Mouse (Mus musculus) cortical plate, adult 2 months (tissue): ENCODE data around the gene Trpc2.

Experiments used
- CTCF ChIP-seq: fragments of 200-500 bp; IDR thresholded peaks from 2 replicates; pipeline ENCODE4 v1.5.1; 2011; ENCODE audit warnings: mild to moderate bottlenecking, control low read depth, low read length; ENCODE audit not compliant: insufficient read depth; ENCODE audit errors: extremely low read depth
- POLR2A ChIP-seq: fragments of 200-500 bp; IDR thresholded peaks from 2 replicates; pipeline ENCODE4 v1.6.1; 2011; ENCODE audit warnings: mild to moderate bottlenecking, low read length, control low read depth; ENCODE audit not compliant: insufficient read depth; ENCODE audit errors: extremely low read depth

DNA sequence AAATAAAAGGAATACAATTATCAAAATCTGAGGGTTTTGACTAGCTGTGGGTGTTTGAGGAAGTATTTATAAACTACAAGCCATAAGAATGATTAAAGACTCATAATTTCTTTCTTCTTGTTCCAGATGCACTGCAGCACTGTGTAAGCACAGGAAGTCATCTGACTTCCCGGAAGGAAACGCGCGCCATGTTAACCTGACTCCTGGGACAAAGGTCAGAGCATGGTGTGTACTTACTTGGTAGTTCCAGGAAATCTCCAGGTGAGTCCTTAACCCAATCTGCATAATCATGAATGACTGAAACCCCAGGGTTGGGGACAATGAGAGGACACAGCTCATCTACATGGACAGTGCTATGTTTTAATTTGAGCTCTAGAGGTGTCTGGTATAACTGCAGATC is 49.5 kb downstream of the Trpc2 start:
- TF ChIP-seq CTCF: no peak
- no peak for TF ChIP-seq POLR2A
